Mouse (Mus musculus) T-helper 2 cell (primary cell): ENCODE data around the gene Il13.

Source experiments
- in situ Hi-C: fragments of 300-600 bp; cut with MboI, MseI; formaldehyde crosslinking; loops from one replicate; pipeline ENCODE4 v1.15.1; 2025; ENCODE audit warnings: high pct_unique_total_duplicates

Gene Il13

GRCm38 (mm10) chr11:53634556-53634955 lies at the start of gene Il13:
Il13 (minus strand) TSS chr11:53634702.
- in situ Hi-C loops, result no loop called here

- in situ Hi-C loops, result no loop called here
These were observed 48.6 kb upstream of the Il13 start for GRCm38 (mm10) chr11:53682994-53683530.

- in situ Hi-C loops, result no loop called here
These were observed 47.7 kb upstream of the Il13 start for GRCm38 (mm10) chr11:53682170-53682569.

GRCm38 (mm10) chr11:53681686-53682085 lies 47.2 kb upstream of the Il13 start:
- in situ Hi-C loops, result no loop called here

GRCm38 (mm10) chr11:53680141-53680540 lies 45.6 kb upstream of the Il13 start:
- in situ Hi-C loops, result no loop called here

- in situ Hi-C loops, result no loop called here
These were observed 36.9 kb upstream of the Il13 start for GRCm38 (mm10) chr11:53671414-53671813.

GRCm38 (mm10) chr11:53664091-53664490 lies 29.6 kb upstream of the Il13 start:
- in situ Hi-C loops, result no loop called here

GRCm38 (mm10) chr11:53662794-53663674 lies 28.5 kb upstream of the Il13 start:
- in situ Hi-C loops, result no loop called here

GRCm38 (mm10) chr11:53657828-53658227 lies 23.3 kb upstream of the Il13 start:
- in situ Hi-C loops, result no loop called here

GRCm38 (mm10) chr11:53657381-53657780 lies 22.9 kb upstream of the Il13 start:
- in situ Hi-C loops, result no loop called here

GRCm38 (mm10) chr11:53656558-53657202 lies 22.2 kb upstream of the Il13 start:
- in situ Hi-C loops, result no loop called here

GRCm38 (mm10) chr11:53655043-53655442 lies 20.5 kb upstream of the Il13 start:
- in situ Hi-C loops, result no loop called here

GRCm38 (mm10) chr11:53652427-53652826 lies 17.9 kb upstream of the Il13 start:
- in situ Hi-C loops, result no loop called here

GRCm38 (mm10) chr11:53651441-53651840 lies 16.9 kb upstream of the Il13 start:
- in situ Hi-C loops, result no loop called here

GRCm38 (mm10) chr11:53644017-53644416 lies 9.5 kb upstream of the Il13 start:
- in situ Hi-C loops, result no loop called here

GRCm38 (mm10) chr11:53642744-53643279 lies 8.3 kb upstream of the Il13 start:
- in situ Hi-C loops, result no loop called here

- in situ Hi-C loops, result no loop called here
These were observed 3.3 kb upstream of the Il13 start for GRCm38 (mm10) chr11:53637803-53638260.

GRCm38 (mm10) chr11:53637046-53637802 lies 2.7 kb upstream of the Il13 start:
- in situ Hi-C loops, result no loop called here

GRCm38 (mm10) chr11:53636183-53636646 lies 1.7 kb upstream of the Il13 start:
- in situ Hi-C loops, result no loop called here

- in situ Hi-C loops, result no loop called here
These were observed 1.2 kb upstream of the Il13 start for GRCm38 (mm10) chr11:53635590-53636182.

GRCm38 (mm10) chr11:53633644-53634043 lies 858 bp downstream of the Il13 start:
- in situ Hi-C loops, result no loop called here
